Mouse (Mus musculus): Measurements from ENCODE around the gene Slc4a8. TPM values are rescaled to one million over a fixed set of nuclear protein-coding genes. Genes with fewer than 3 reads are reported as not detected.
A peak's percentile ranks its signal among the peaks of the same experiment; 100 is the strongest.
"Not testable (repeated sequence)": the region's sequence is repeated elsewhere in the genome, so short reads cannot be mapped to it uniquely, and the experiment has no call there.

Gene Slc4a8
- polyA plus RNA-seq, 1 experiment from 2014 or later = 7.9 TPM

GRCm38 (mm10) chr15:100757527-100757978 lies 4.0 kb upstream of the Slc4a8 start:
- no peak for ATAC-seq (ENCODE audit: insufficient read depth, low FRiP score, low TSS enrichment)
- WGBS = 1% methylated on average over 7 of the region's 7 CpGs
- no peak overlapping the region for H3K4me2 ChIP-seq (ENCODE audit: low read depth)

GRCm38 (mm10) chr15:100759286-100759685 lies 2.3 kb upstream of the Slc4a8 start:
- no peaks in the 10 kb centered on the region for H3K27me3 ChIP-seq (ENCODE audit: control insufficient read depth, insufficient read depth, low read length)
- no peak overlapping the region for H3K27ac ChIP-seq (ENCODE audit: low read depth, low read length)
- H3K9me3 ChIP-seq (ENCODE audit: control insufficient read depth, low read length) = no peaks in the 10 kb centered on the region
- no peaks in the 10 kb centered on the region for H3K36me3 ChIP-seq (ENCODE audit: control insufficient read depth, insufficient read depth, low read length)
- no peak for ATAC-seq (ENCODE audit: insufficient read depth, low FRiP score, low TSS enrichment)
- H3K4me3 ChIP-seq (ENCODE audit: low read depth, low read length) = no peak overlapping the region
- no peak for DNase-seq (ENCODE audit: low spot score)
- peaks cover 7% of the 10 kb centered on the region; the same call in 1 of the 2 replicates for H3K4me1 ChIP-seq (ENCODE audit: control insufficient read depth, insufficient read depth, low read length)
- WGBS = 90% methylated on average over 10 of the region's 10 CpGs
- H3K4me2 ChIP-seq (ENCODE audit: low read depth) = no peak overlapping the region
- H3K9ac ChIP-seq (ENCODE audit: low read length) = no peak overlapping the region

More at GRCm38 (mm10) chr15:100757527-100757978, 4.0 kb upstream of the Slc4a8 start:
- Histone ChIP-seq H3K4me1 (ENCODE audit: control insufficient read depth, insufficient read depth, low read length) (peaks cover 7% of the 10 kb centered on the region; the same call in 1 of the 2 replicates), H3K36me3 (ENCODE audit: control insufficient read depth, insufficient read depth, low read length) (no peaks in the 10 kb centered on the region), H3K27ac (ENCODE audit: low read depth, low read length) (no peak overlapping the region), H3K9me3 (ENCODE audit: control insufficient read depth, low read length) (no peaks in the 10 kb centered on the region), H3K4me3 (ENCODE audit: low read depth, low read length) (no peak overlapping the region), H3K9ac (ENCODE audit: low read length) (no peak overlapping the region), H3K27me3 (ENCODE audit: control insufficient read depth, insufficient read depth, low read length) (no peaks in the 10 kb centered on the region)
- peak; percentile 80 for DNase-seq (ENCODE audit: low spot score)

GRCm38 (mm10) chr15:100761036-100761418 lies 520 bp upstream of the Slc4a8 start:
- Histone ChIP-seq H3K9me3 (ENCODE audit: control insufficient read depth, low read length) (no peaks in the 10 kb centered on the region), H3K36me3 (ENCODE audit: control insufficient read depth, insufficient read depth, low read length) (no peaks in the 10 kb centered on the region), H3K4me3 (ENCODE audit: low read depth, low read length) (peak overlapping the region; percentile 60), H3K4me2 (ENCODE audit: low read depth) (peak overlapping the region; percentile 54), H3K27me3 (ENCODE audit: control insufficient read depth, insufficient read depth, low read length) (no peaks in the 10 kb centered on the region), H3K27ac (ENCODE audit: low read depth, low read length) (peak overlapping the region; percentile 39; the same call in 1 of the 2 replicates), H3K4me1 (ENCODE audit: control insufficient read depth, insufficient read depth, low read length) (peaks cover 7% of the 10 kb centered on the region; the same call in 1 of the 2 replicates), H3K9ac (ENCODE audit: low read length) (peak overlapping the region; percentile 15; the same call in 1 of the 2 replicates)
- ATAC-seq (ENCODE audit: insufficient read depth, low FRiP score, low TSS enrichment) (no peak), DNase-seq (ENCODE audit: low spot score) (no peak)
- 18% methylated on average over 9 of the region's 9 CpGs for WGBS

GRCm38 (mm10) chr15:100762649-100763048 lies 1.1 kb downstream of the Slc4a8 start:
- WGBS = 51% methylated on average over 8 of the region's 8 CpGs
- Histone ChIP-seq H3K4me2 (ENCODE audit: low read depth) (peak overlapping the region; percentile 54), H3K4me1 (ENCODE audit: control insufficient read depth, insufficient read depth, low read length) (peaks cover 7% of the 10 kb centered on the region; the same call in 1 of the 2 replicates), H3K9me3 (ENCODE audit: control insufficient read depth, low read length) (no peaks in the 10 kb centered on the region), H3K9ac (ENCODE audit: low read length) (peak overlapping the region; percentile 53; the same call in 1 of the 2 replicates), H3K27ac (ENCODE audit: low read depth, low read length) (no peak overlapping the region), H3K36me3 (ENCODE audit: control insufficient read depth, insufficient read depth, low read length) (no peaks in the 10 kb centered on the region), H3K27me3 (ENCODE audit: control insufficient read depth, insufficient read depth, low read length) (no peaks in the 10 kb centered on the region), H3K4me3 (ENCODE audit: low read depth, low read length) (peak overlapping the region; percentile 60)
- no peak for DNase-seq (ENCODE audit: low spot score)
- ATAC-seq (ENCODE audit: insufficient read depth, low FRiP score, low TSS enrichment) = no peak

GRCm38 (mm10) chr15:100764163-100764951 lies 2.8 kb downstream of the Slc4a8 start:
- no peak for DNase-seq (ENCODE audit: low spot score)
- no peaks in the 10 kb centered on the region for H3K27me3 ChIP-seq (ENCODE audit: control insufficient read depth, insufficient read depth, low read length)
- H3K4me3 ChIP-seq (ENCODE audit: low read depth, low read length) = no peak overlapping the region
- no peak overlapping the region for H3K4me2 ChIP-seq (ENCODE audit: low read depth)
- H3K9me3 ChIP-seq (ENCODE audit: control insufficient read depth, low read length) = no peaks in the 10 kb centered on the region
- WGBS = 83% methylated on average over 16 of the region's 16 CpGs
- H3K36me3 ChIP-seq (ENCODE audit: control insufficient read depth, insufficient read depth, low read length) = no peaks in the 10 kb centered on the region
- no peak for ATAC-seq (ENCODE audit: insufficient read depth, low FRiP score, low TSS enrichment)
- H3K27ac ChIP-seq (ENCODE audit: low read depth, low read length) = no peak overlapping the region
- peaks cover 7% of the 10 kb centered on the region; the same call in 1 of the 2 replicates for H3K4me1 ChIP-seq (ENCODE audit: control insufficient read depth, insufficient read depth, low read length)
- H3K9ac ChIP-seq (ENCODE audit: low read length) = no peak overlapping the region

GRCm38 (mm10) chr15:100766826-100767225 lies 5.3 kb downstream of the Slc4a8 start:
- H3K9ac ChIP-seq (ENCODE audit: low read length) = no peak overlapping the region
- no peak overlapping the region for H3K4me3 ChIP-seq (ENCODE audit: low read depth, low read length)
- no peak overlapping the region for H3K4me2 ChIP-seq (ENCODE audit: low read depth)
- H3K27ac ChIP-seq (ENCODE audit: low read depth, low read length) = no peak overlapping the region
- 71% methylated on average over 9 of the region's 9 CpGs for WGBS
- H3K9me3 ChIP-seq (ENCODE audit: control insufficient read depth, low read length) = no peaks in the 10 kb centered on the region
- no peak for ATAC-seq (ENCODE audit: insufficient read depth, low FRiP score, low TSS enrichment)
- DNase-seq (ENCODE audit: low spot score) = no peak
- H3K4me1 ChIP-seq (ENCODE audit: control insufficient read depth, insufficient read depth, low read length) = peaks cover 2% of the 10 kb centered on the region; the same call in 1 of the 2 replicates
- H3K27me3 ChIP-seq (ENCODE audit: control insufficient read depth, insufficient read depth, low read length) = no peaks in the 10 kb centered on the region
- no peaks in the 10 kb centered on the region for H3K36me3 ChIP-seq (ENCODE audit: control insufficient read depth, insufficient read depth, low read length)

GRCm38 (mm10) chr15:100767851-100768250 lies 6.3 kb downstream of the Slc4a8 start:
- DNase-seq (ENCODE audit: low spot score) (no peak), ATAC-seq (ENCODE audit: insufficient read depth, low FRiP score, low TSS enrichment) (no peak)
- Histone ChIP-seq H3K4me2 (ENCODE audit: low read depth) (no peak overlapping the region), H3K9me3 (ENCODE audit: control insufficient read depth, low read length) (no peaks in the 10 kb centered on the region), H3K4me3 (ENCODE audit: low read depth, low read length) (no peak overlapping the region), H3K27ac (ENCODE audit: low read depth, low read length) (no peak overlapping the region), H3K9ac (ENCODE audit: low read length) (no peak overlapping the region), H3K27me3 (ENCODE audit: control insufficient read depth, insufficient read depth, low read length) (no peaks in the 10 kb centered on the region), H3K4me1 (ENCODE audit: control insufficient read depth, insufficient read depth, low read length) (no peaks in the 10 kb centered on the region), H3K36me3 (ENCODE audit: control insufficient read depth, insufficient read depth, low read length) (no peaks in the 10 kb centered on the region)
- WGBS = 90% methylated on average over 13 of the region's 13 CpGs

GRCm38 (mm10) chr15:100769023-100769422 lies 7.5 kb downstream of the Slc4a8 start:
- not testable (repeated sequence) for DNase-seq (ENCODE audit: low spot score); H3K4me1 ChIP-seq (ENCODE audit: control insufficient read depth, insufficient read depth, low read length); H3K36me3 ChIP-seq (ENCODE audit: control insufficient read depth, insufficient read depth, low read length); H3K27ac ChIP-seq (ENCODE audit: low read depth, low read length); H3K9ac ChIP-seq (ENCODE audit: low read length); H3K27me3 ChIP-seq (ENCODE audit: control insufficient read depth, insufficient read depth, low read length); H3K9me3 ChIP-seq (ENCODE audit: control insufficient read depth, low read length); ATAC-seq (ENCODE audit: insufficient read depth, low FRiP score, low TSS enrichment); H3K4me3 ChIP-seq (ENCODE audit: low read depth, low read length); H3K4me2 ChIP-seq (ENCODE audit: low read depth)
- WGBS = 94% methylated on average over 4 of the region's 4 CpGs

GRCm38 (mm10) chr15:100770338-100770737 lies 8.8 kb downstream of the Slc4a8 start:
- Histone ChIP-seq H3K4me1 (ENCODE audit: control insufficient read depth, insufficient read depth, low read length) (no peaks in the 10 kb centered on the region), H3K36me3 (ENCODE audit: control insufficient read depth, insufficient read depth, low read length) (no peaks in the 10 kb centered on the region), H3K27ac (ENCODE audit: low read depth, low read length) (no peak overlapping the region), H3K27me3 (ENCODE audit: control insufficient read depth, insufficient read depth, low read length) (no peaks in the 10 kb centered on the region), H3K4me2 (ENCODE audit: low read depth) (no peak overlapping the region), H3K4me3 (ENCODE audit: low read depth, low read length) (no peak overlapping the region), H3K9ac (ENCODE audit: low read length) (no peak overlapping the region), H3K9me3 (ENCODE audit: control insufficient read depth, low read length) (no peaks in the 10 kb centered on the region)
- DNase-seq (ENCODE audit: low spot score) (no peak), ATAC-seq (ENCODE audit: insufficient read depth, low FRiP score, low TSS enrichment) (no peak)
- 94% methylated on average over 5 of the region's 5 CpGs for WGBS

Measured in neural tube, embryonic 11.5 days (tissue).